Mouse (Mus musculus): ENCODE data around the gene Smad5. TPM values are rescaled to one million over a fixed set of nuclear protein-coding genes. Genes with fewer than 3 reads are reported as not detected.
A peak's percentile ranks its signal among the peaks of the same experiment; 100 is the strongest.

Smad5 gene
- polyA plus RNA-seq, 1 experiment from 2014 or later: 30.4 TPM

DNA sequence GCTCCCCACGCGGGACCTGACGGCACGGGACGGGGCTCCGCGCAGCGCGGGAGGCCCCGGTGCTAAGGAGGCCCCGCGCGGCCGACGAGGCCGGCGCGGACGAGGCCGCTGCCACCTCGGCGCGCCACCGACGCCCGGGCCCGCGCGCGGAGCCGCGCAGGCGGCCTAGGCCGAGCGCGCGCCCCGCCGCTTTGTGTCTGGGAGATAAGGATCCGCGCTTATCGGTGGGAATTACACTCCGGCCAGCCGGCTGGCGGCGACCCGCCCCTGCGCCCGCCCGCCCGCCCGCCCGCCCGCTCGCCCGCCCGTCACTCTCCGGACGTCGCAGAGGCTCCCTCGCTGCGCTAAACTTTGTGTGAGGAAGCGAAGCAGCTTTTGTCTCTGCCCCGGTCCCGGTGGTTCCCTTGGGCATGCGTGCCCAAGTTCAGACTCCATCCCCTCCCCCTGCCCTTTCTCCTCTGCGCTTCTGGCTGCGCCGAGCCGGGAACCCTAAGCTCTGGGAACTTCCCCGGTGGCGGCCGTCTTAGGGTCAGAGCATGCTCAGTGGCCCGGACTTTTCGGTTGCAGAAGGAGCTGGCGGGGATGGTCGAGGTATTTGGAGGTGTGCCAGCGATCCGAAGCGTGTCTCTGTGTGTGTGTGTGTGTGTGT lies 536 bp downstream of the Smad5 start:
- Histone ChIP-seq H3K4me3 (peak overlapping the region; percentile 75), H3K27ac (peak overlapping the region; percentile 99), H3K4me2 (peak overlapping the region; percentile 59), H3K9me3 (no peaks in the 10 kb centered on the region), H3K36me3 (peaks cover 11% of the 10 kb centered on the region; the same call in 1 of the 2 replicates), H3K4me1 (peaks cover 51% of the 10 kb centered on the region), H3K27me3 (no peaks in the 10 kb centered on the region), H3K9ac (peak overlapping the region; percentile 93)
- WGBS: under 1% methylated on average over 60 of the region's 80 CpGs
- peak; percentile 25 for ATAC-seq (ENCODE audit: insufficient number of reproducible peaks, low FRiP score, low TSS enrichment, low read depth)

DNA sequence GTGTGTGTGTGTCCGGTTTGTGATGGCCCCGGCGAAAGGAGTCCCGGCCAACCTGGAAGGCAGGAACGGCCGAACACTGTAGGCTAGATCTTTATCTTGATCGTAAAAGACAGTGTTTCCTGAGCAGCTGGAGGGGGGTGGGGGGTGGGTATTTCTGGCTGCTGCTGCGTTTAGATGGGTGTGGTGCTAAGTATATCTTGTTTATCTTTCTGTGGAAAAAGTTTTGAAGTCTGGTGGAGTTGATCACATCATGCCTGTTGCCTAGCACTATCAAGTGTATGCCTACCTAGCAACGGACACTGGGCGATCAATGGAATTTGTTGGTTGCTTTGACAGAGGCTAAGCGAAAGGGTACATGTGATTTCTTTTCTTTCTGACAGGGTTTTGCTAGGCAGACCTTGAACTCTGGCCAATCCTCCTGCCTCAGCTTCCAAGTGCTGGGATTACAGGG lies 1.1 kb downstream of the Smad5 start:
- Histone ChIP-seq H3K4me3 (peak overlapping the region; percentile 75), H3K9ac (peak overlapping the region; percentile 93), H3K9me3 (no peaks in the 10 kb centered on the region), H3K36me3 (peaks cover 11% of the 10 kb centered on the region; the same call in 1 of the 2 replicates), H3K27me3 (no peaks in the 10 kb centered on the region), H3K27ac (peak overlapping the region; percentile 99), H3K4me1 (peaks cover 46% of the 10 kb centered on the region), H3K4me2 (peak overlapping the region; percentile 59)
- peak; percentile 46; the same call in 1 of the 2 replicates for ATAC-seq (ENCODE audit: insufficient number of reproducible peaks, low FRiP score, low TSS enrichment, low read depth)
- WGBS: under 1% methylated on average over 11 of the region's 11 CpGs

DNA sequence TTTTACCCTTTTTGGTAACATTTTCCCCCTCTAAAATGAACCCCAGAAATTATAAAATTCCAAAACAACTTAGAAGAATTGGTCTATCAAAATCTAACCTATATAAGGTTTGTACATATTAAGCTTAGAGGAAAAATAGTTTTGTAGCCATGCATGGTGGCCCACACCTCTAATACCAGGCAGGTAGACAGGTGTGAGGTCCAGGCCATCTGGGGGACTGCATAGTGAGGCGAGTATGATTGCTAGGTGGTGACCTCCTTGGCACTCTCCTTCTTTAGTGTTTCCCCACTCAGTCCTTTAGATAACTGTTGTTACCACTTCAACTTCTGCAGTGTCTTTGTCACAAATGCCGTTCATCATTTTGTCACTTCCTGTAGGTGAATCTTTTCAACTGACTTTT lies 1.8 kb downstream of the Smad5 start:
- H3K27me3 ChIP-seq: no peaks in the 10 kb centered on the region
- ATAC-seq (ENCODE audit: insufficient number of reproducible peaks, low FRiP score, low TSS enrichment, low read depth): no peak
- H3K36me3 ChIP-seq: peaks cover 14% of the 10 kb centered on the region; the same call in 1 of the 2 replicates
- H3K4me1 ChIP-seq: peaks cover 45% of the 10 kb centered on the region
- H3K4me3 ChIP-seq: peak overlapping the region; percentile 75
- WGBS: 56% methylated on average over 2 of the region's 2 CpGs
- peak overlapping the region; percentile 59 for H3K4me2 ChIP-seq
- H3K9ac ChIP-seq: no peak overlapping the region
- no peaks in the 10 kb centered on the region for H3K9me3 ChIP-seq
- peak overlapping the region; percentile 99; the same call in 1 of the 2 replicates for H3K27ac ChIP-seq

DNA sequence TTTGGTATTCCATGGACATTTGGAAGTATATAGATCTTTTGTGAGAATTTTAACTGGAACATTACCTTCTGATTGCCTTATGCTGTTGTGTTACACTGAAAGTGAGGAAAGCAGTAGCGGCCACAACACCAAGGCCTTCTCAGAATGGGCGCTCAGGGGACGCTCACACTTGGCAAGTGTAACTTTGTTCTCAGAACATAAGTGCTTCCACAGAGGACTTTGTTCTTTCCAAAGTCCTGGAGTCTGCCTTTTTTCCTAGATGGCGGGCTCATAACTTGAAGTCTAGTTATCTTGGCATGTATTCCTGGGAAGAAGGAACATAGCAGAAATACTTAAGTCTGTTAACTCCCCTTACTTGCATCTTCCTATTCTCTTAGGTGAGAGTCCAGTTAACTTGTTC lies 4.3 kb downstream of the Smad5 start:
- Histone ChIP-seq H3K36me3 (peaks cover 16% of the 10 kb centered on the region; the same call in 1 of the 2 replicates), H3K4me3 (no peak overlapping the region), H3K27me3 (no peaks in the 10 kb centered on the region), H3K9me3 (no peaks in the 10 kb centered on the region), H3K4me1 (peaks cover 35% of the 10 kb centered on the region), H3K9ac (no peak overlapping the region), H3K4me2 (no peak overlapping the region), H3K27ac (no peak overlapping the region)
- ATAC-seq (ENCODE audit: insufficient number of reproducible peaks, low FRiP score, low TSS enrichment, low read depth): no peak
- WGBS: 81% methylated on average over 4 of the region's 4 CpGs

DNA sequence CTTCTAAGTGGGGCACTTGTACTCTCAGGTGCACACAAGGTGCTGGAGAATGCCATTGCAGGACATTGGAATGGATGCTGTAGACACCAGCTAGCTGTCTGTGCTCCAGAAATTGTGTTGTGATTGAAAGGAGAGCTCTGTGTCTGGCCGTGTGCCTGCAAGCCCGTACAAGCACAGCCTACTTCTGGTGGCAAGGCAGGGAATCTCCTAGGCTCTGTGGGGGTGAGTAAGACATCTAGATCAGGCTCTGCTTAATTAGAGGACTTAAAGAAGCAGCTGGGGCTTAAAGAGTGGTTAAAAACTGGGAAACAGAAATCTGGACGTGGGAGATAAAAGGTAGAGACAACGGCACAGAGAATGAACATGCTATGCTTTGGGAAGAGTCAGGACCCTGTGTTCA lies 4.8 kb downstream of the Smad5 start:
- Histone ChIP-seq H3K27me3 (no peaks in the 10 kb centered on the region), H3K9me3 (no peaks in the 10 kb centered on the region), H3K36me3 (peaks cover 21% of the 10 kb centered on the region; the same call in 1 of the 2 replicates), H3K4me1 (peaks cover 30% of the 10 kb centered on the region), H3K4me2 (no peak overlapping the region), H3K9ac (no peak overlapping the region), H3K27ac (no peak overlapping the region), H3K4me3 (no peak overlapping the region)
- WGBS: 58% methylated on average over 4 of the region's 4 CpGs
- no peak for ATAC-seq (ENCODE audit: insufficient number of reproducible peaks, low FRiP score, low TSS enrichment, low read depth)

DNA sequence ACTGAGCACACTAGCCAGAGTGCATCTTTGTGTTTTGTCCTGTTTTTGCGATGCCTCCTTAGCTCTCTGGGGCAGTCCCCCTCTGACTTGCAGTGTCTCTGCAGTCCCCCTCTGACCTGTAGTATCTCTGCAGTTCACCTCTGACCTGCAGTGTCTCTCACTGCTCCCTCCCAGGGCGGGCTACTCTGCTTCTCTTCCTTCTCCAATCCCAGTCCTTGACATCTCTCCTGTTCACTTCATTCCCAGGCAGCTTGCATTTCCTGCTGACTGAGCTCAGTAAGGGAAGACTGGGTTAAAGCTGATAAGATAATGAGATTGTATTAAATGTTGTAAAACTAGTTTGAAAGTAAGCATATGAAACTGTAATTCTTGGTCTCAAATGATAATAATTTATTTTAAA lies 7.8 kb downstream of the Smad5 start:
- no peak for ATAC-seq (ENCODE audit: insufficient number of reproducible peaks, low FRiP score, low TSS enrichment, low read depth)
- Histone ChIP-seq H3K4me3 (no peak overlapping the region), H3K36me3 (peaks cover 21% of the 10 kb centered on the region; the same call in 1 of the 2 replicates), H3K27me3 (no peaks in the 10 kb centered on the region), H3K9me3 (no peaks in the 10 kb centered on the region), H3K4me2 (no peak overlapping the region), H3K27ac (no peak overlapping the region), H3K4me1 (peaks cover 17% of the 10 kb centered on the region), H3K9ac (no peak overlapping the region)
- WGBS: 77% methylated on average over 2 of the region's 2 CpGs

DNA sequence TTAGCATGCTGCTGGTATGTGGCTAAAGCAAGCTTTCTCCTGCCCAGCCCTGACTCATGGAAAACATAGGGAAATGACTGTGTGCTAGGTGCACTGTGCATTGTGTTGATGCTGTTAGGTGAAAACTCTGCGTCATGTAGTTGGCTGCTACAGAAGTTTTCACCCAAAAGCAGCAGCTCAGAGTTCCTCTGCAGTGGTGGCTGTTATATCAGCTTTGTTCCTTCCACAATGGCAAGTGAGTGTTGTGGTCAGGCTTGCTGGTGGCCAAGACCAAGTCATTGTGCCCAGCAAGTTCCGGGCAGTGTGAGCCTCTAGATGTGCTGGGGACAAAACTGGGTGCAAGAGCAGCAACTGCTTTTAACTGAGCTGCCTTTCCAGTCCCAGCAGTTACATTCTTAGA lies 9.4 kb downstream of the Smad5 start:
- WGBS: 95% methylated on average over 2 of the region's 2 CpGs
- Histone ChIP-seq H3K27ac (no peak overlapping the region), H3K4me3 (no peak overlapping the region), H3K4me2 (no peak overlapping the region), H3K9ac (no peak overlapping the region), H3K36me3 (peaks cover 14% of the 10 kb centered on the region; the same call in 1 of the 2 replicates), H3K4me1 (peaks cover 5% of the 10 kb centered on the region), H3K27me3 (no peaks in the 10 kb centered on the region), H3K9me3 (no peaks in the 10 kb centered on the region)
- no peak for ATAC-seq (ENCODE audit: insufficient number of reproducible peaks, low FRiP score, low TSS enrichment, low read depth)

DNA sequence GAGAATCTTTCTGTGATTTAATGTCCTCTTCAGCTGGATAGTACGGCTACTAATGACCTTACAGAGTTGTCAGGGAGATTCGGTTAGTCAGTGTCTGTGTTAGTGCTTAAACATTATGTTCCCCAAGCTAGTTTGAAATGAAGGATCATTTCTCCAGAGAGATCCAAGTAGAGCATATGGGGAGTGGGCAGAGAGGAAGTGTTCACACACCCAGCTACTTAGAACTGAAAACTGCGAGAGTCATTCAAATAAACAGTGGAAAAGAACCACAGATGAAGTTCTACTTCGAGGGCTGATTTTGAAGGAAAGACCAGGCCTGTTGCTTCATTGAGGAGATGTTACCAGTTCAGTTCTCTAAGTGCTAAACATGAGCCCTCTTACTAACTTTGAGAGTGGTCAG lies 23.7 kb downstream of the Smad5 start:
- no peak for ATAC-seq (ENCODE audit: insufficient number of reproducible peaks, low FRiP score, low TSS enrichment, low read depth)
- no peak overlapping the region for H3K9ac ChIP-seq
- no peak overlapping the region for H3K4me3 ChIP-seq
- peaks cover 78% of the 10 kb centered on the region for H3K36me3 ChIP-seq
- no peak overlapping the region for H3K4me2 ChIP-seq
- 83% methylated on average over 4 of the region's 4 CpGs for WGBS
- no peaks in the 10 kb centered on the region for H3K4me1 ChIP-seq
- H3K27me3 ChIP-seq: no peaks in the 10 kb centered on the region
- H3K9me3 ChIP-seq: no peaks in the 10 kb centered on the region
- no peak overlapping the region for H3K27ac ChIP-seq

DNA sequence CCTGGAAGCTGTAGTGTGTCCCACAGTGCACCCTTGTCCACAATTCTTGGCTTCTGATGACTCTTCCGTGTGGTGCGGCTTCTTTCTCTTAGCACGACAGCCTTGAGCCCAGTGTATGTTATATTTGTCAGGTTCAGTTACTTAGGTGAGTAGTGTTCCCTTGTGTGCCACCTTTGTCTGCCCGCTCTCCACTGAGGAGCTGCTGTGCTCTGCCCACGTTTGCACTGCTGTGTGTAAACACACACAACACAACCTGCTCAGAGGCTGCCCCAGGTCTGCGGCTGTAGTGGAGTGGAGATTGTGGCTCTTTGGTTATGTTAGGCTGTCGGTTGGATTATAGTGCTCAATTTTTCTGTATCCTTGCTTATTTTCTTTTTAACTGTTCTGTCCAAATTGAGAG lies 26.2 kb downstream of the Smad5 start:
- Histone ChIP-seq H3K4me1 (no peaks in the 10 kb centered on the region), H3K9ac (no peak overlapping the region), H3K27ac (no peak overlapping the region), H3K9me3 (no peaks in the 10 kb centered on the region), H3K4me2 (no peak overlapping the region), H3K4me3 (no peak overlapping the region), H3K27me3 (no peaks in the 10 kb centered on the region), H3K36me3 (peaks cover 88% of the 10 kb centered on the region)
- 96% methylated on average over 7 of the region's 7 CpGs for WGBS
- no peak for ATAC-seq (ENCODE audit: insufficient number of reproducible peaks, low FRiP score, low TSS enrichment, low read depth)

DNA sequence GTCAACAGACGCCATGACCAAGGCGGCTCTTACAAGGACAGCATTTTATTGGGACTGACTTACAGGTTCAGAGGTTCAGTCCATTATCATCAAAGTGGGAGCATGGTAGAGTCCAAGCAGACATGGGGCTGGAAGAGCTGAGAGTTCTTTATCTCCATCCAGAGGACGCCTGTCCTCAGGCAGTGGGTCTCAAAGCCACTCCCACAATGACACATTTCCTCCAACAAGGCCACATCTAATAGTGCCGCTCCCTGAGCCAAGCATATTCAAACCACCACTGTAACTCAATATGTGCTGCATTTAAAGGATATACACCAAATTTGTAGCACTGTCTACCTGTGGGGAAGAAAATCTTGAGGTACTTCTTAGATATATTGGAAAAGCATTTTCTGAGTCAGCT lies 31.8 kb downstream of the Smad5 start:
- no peak overlapping the region for H3K4me3 ChIP-seq
- H3K4me1 ChIP-seq: no peaks in the 10 kb centered on the region
- peaks cover 78% of the 10 kb centered on the region for H3K36me3 ChIP-seq
- H3K27me3 ChIP-seq: no peaks in the 10 kb centered on the region
- no peaks in the 10 kb centered on the region for H3K9me3 ChIP-seq
- H3K27ac ChIP-seq: no peak overlapping the region
- no peak overlapping the region for H3K4me2 ChIP-seq
- no peak overlapping the region for H3K9ac ChIP-seq
- WGBS: 80% methylated on average over 4 of the region's 4 CpGs
- ATAC-seq (ENCODE audit: insufficient number of reproducible peaks, low FRiP score, low TSS enrichment, low read depth): no peak

DNA sequence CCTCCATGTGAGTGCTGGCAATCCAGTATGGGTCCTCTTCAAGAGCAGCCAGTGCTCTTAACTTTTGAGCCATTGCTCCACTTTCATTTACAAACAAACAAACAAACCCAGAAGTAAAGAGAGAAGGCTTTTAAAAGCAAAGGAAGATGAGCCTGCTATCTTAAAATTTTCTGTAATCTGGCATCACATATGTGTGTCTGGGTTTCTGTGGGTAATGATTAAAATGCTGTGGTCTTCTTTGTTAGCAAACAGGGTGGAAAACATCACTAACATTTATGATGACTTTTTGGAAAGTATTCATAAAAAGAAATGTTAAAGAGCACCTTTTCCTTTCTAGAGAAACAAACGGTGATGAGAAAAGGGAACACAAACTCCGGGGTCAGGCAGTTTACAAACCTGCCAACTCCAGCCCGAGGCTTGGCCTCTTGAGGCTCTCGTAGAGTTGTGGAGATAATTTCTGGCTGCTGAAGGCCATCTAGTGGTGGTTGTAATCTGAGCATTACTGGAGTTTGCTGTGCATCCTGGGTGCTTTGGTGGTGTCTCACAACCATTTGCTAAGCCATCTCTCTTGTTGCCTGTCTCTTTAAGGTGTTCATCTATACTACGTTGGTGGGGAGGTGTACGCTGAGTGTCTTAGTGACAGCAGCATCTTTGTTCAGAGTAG lies 32.5 kb downstream of the Smad5 start:
- no peak for ATAC-seq (ENCODE audit: insufficient number of reproducible peaks, low FRiP score, low TSS enrichment, low read depth)
- 54% methylated on average over 6 of the region's 6 CpGs for WGBS
- no peak overlapping the region for H3K27ac ChIP-seq
- no peaks in the 10 kb centered on the region for H3K9me3 ChIP-seq
- no peaks in the 10 kb centered on the region for H3K27me3 ChIP-seq
- no peak overlapping the region for H3K4me2 ChIP-seq
- H3K36me3 ChIP-seq: peaks cover 78% of the 10 kb centered on the region
- no peaks in the 10 kb centered on the region for H3K4me1 ChIP-seq
- no peak overlapping the region for H3K4me3 ChIP-seq
- H3K9ac ChIP-seq: no peak overlapping the region

DNA sequence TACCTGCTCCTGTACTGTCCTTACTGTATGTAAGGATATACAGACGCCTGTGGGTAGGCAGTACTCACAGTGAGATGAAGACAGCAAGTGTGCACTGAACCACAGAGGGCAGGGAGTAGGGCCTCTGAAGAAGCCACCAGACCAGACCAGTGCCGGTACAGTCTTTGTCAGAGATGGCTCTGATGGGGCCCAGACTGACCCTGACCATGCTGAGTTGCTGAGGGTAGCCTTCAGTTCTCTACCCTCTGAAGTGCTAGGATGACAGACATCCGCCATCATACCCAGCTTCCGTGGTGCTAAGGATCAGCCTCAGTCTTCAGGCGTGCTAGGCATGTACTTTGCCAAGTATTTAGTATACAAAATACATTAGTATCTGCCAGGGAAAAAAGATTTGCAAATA lies 36.7 kb downstream of the Smad5 start:
- Histone ChIP-seq H3K9me3 (no peaks in the 10 kb centered on the region), H3K27me3 (no peaks in the 10 kb centered on the region), H3K4me2 (no peak overlapping the region), H3K36me3 (peaks cover 46% of the 10 kb centered on the region), H3K9ac (no peak overlapping the region), H3K27ac (no peak overlapping the region), H3K4me3 (no peak overlapping the region), H3K4me1 (no peaks in the 10 kb centered on the region)
- WGBS: 94% methylated on average over 5 of the region's 5 CpGs
- ATAC-seq (ENCODE audit: insufficient number of reproducible peaks, low FRiP score, low TSS enrichment, low read depth): no peak
